Mouse (Mus musculus) neural tube, embryonic 14.5 days (tissue): ENCODE results near the gene Zfp385c. TPM values are rescaled to one million over a fixed set of nuclear protein-coding genes. Genes with fewer than 3 reads are reported as not detected.
"Not testable (repeated sequence)": the region's sequence is repeated elsewhere in the genome, so short reads cannot be mapped to it uniquely, and the experiment has no call there.

Experiments used
- ATAC-seq: fragments of 200-750 bp; cut with Nextera tagmentation; 2 replicates; pipeline ENCODE4 v1.8.0; 2017; ENCODE audit warnings: low read depth, mild to moderate bottlenecking, moderate TSS enrichment, moderate library complexity
- H3K27ac ChIP-seq: fragments of 300-500 bp; sonication (generic); 2 replicates; pipeline ENCODE4 v1.5.1; 2014; ENCODE audit warnings: low read depth, mild to moderate bottlenecking, control low read depth, low read length, moderate library complexity, mixed read lengths
- H3K27me3 ChIP-seq: fragments of 300-500 bp; sonication (generic); 2 replicates; pipeline ENCODE4 v1.6.1; 2014; ENCODE audit warnings: low read length; ENCODE audit not compliant: control insufficient read depth, insufficient read depth
- H3K36me3 ChIP-seq: fragments of 300-500 bp; sonication (generic); 2 replicates; pipeline ENCODE4 v1.6.1; 2014; ENCODE audit warnings: low read length, mixed read lengths; ENCODE audit not compliant: control insufficient read depth, insufficient read depth
- H3K4me1 ChIP-seq: fragments of 300-500 bp; sonication (generic); 2 replicates; pipeline ENCODE4 v1.6.1; 2014; ENCODE audit warnings: low read length; ENCODE audit not compliant: control insufficient read depth, insufficient read depth
- H3K4me2 ChIP-seq: fragments of 300-500 bp; sonication (generic); 2 replicates; pipeline ENCODE4 v1.6.1; 2014; ENCODE audit warnings: mild to moderate bottlenecking, low read depth, low read length, control low read depth
- H3K4me3 ChIP-seq: fragments of 300-500 bp; sonication (generic); 2 replicates; pipeline ENCODE4 v1.5.1; 2014; ENCODE audit warnings: low read depth, low read length, control low read depth, mixed read lengths
- H3K9ac ChIP-seq: fragments of 300-500 bp; sonication (generic); replicated peaks from 2 replicates; pipeline ENCODE4 v1.6.1; 2014; ENCODE audit warnings: low read depth, mild to moderate bottlenecking, control low read depth, low read length, mixed read lengths
- H3K9me3 ChIP-seq: fragments of 300-500 bp; sonication (generic); 2 replicates; pipeline ENCODE4 v1.6.1; 2016; ENCODE audit warnings: low read length; ENCODE audit not compliant: control insufficient read depth
- WGBS: fragments of 180-500 bp; shearing (Covaris S2); extraction: QIAGEN DNeasy Blood & Tissue Kit; methylation state at CpG from one replicate; pipeline ENCODE4 v1.1.7; 2014; 5-methylcytosine and 5-hydroxymethylcytosine counted together
- polyA plus RNA-seq: library from polyadenylated mRNA; unstranded; fragments of >200 nt; fragmentation: Nextera tagmentation; extraction: Ambion mirVana; gene quantifications from 2 replicates; pipeline ENCODE4 v1.2.1, GENCODE M21; 2014

The Zfp385c gene
- polyA plus RNA-seq, 1 experiment from 2014 or later = 0.50 TPM

DNA sequence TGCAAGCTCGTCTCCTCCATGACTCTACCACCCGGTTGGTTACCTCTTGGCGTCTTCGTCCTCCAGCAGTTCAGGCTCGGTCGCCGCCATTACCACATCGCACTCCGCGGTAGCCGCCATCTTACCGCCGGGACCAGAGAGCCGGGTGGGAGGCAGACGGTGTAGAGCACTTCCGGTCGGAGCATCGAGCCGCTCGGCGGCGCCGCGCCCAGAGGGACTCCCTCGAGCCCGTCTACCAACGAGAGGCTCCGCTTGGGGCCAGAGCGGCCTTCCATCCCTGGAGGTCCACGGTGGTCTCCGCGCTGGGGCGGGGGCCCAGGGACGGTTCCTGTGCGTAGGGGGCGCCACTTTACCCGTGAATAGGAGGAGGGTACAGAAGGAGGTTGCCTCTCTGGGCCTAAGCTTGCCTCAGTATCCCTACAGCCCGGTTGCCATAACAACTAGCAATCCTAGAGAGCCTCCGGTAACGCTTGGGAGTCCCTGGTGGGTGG, 72.7 kb downstream of the Zfp385c start:
- H3K27ac ChIP-seq = peak overlapping the region; percentile 97
- under 1% methylated on average over 40 of the region's 40 CpGs for WGBS
- ATAC-seq = peak; percentile 96
- no peaks in the 10 kb centered on the region for H3K27me3 ChIP-seq
- peak overlapping the region; percentile 63 for H3K4me2 ChIP-seq
- no peaks in the 10 kb centered on the region for H3K36me3 ChIP-seq
- peak overlapping the region; percentile 78 for H3K4me3 ChIP-seq
- H3K4me1 ChIP-seq = peaks cover 23% of the 10 kb centered on the region
- H3K9ac ChIP-seq = peak overlapping the region; percentile 93
- H3K9me3 ChIP-seq = no peaks in the 10 kb centered on the region

DNA sequence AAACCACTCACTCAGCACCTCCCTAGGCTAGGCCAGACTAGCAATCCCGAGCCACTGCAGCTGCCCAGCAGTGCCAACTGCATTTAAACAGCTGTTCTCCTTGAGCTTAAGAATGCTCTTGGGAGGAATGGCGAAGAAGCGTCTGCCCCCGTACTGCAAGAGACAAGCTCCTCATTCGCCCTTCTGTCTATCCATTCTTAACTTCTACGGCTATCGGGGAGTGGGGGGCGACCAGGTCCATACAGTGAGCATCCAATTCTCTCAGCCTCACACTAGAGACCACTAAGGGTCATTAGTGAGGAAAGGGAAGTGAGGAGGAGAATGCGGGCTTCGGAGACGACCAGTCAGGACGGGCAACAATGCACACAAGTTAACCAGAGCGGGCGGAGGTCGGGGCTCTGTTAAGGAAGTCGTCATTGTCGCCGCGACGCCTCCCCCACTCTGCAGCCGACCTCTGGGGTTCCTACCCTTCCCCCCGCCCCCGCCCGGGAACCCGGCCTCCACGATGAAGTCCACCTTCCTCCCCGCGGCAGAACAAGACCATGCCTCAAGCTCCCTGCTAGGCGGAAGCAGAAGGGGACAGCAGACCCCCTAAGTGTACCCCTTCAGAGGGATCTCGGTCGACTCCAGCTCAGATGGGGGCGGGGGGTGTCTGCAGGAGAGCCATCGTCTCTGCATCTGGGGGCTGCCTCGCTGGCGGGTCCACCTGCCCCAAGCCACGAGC, 73.3 kb downstream of the Zfp385c start, which contains the start of gene Nkiras2:
TSS of gene Nkiras2 (plus strand) at position 484 of the 724 bp plus-strand sequence.
- peak; percentile 55 for ATAC-seq

DNA sequence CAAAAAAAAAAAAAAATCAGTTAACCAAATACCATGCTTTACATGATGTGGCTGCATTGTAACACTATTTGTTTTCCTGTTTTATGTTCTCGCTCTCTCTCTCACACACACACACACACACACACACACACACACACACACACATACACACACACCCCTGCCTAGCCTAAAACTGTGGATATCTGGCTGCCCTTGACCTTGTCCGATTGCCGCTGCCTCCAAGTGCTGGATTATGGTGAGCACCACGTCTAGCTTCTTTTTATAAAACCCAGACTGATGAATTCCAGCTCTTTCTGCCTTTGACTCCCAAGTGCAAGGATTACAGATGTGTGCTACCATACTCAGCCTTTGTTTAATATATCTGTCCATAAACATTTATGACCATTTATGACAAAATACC, 74.8 kb downstream of the Zfp385c start:
- Histone ChIP-seq H3K27ac (no peak overlapping the region), H3K27me3 (no peaks in the 10 kb centered on the region), H3K9me3 (no peaks in the 10 kb centered on the region), H3K4me3 (no peak overlapping the region), H3K36me3 (no peaks in the 10 kb centered on the region), H3K4me2 (peak overlapping the region; percentile 63; the same call in 1 of the 2 replicates), H3K4me1 (peaks cover 11% of the 10 kb centered on the region), H3K9ac (no peak overlapping the region)
- ATAC-seq = no peak
- WGBS = 96% methylated on average over 4 of the region's 4 CpGs

More for the DNA sequence above, 73.3 kb downstream of the Zfp385c start, which contains the start of gene Nkiras2:
- Histone ChIP-seq H3K4me2 (peak within 1 kb of the TSS; percentile 63), H3K9me3 (no peaks in the 10 kb centered on the region), H3K9ac (peak within 1 kb of the TSS; percentile 93), H3K27me3 (no peaks in the 10 kb centered on the region), H3K4me1 (peaks cover 17% of the 10 kb centered on the region), H3K27ac (peak within 1 kb of the TSS; percentile 97), H3K4me3 (peak within 1 kb of the TSS; percentile 78), H3K36me3 (no peaks in the 10 kb centered on the region)
- 2% methylated on average over 36 of the region's 36 CpGs for WGBS

DNA sequence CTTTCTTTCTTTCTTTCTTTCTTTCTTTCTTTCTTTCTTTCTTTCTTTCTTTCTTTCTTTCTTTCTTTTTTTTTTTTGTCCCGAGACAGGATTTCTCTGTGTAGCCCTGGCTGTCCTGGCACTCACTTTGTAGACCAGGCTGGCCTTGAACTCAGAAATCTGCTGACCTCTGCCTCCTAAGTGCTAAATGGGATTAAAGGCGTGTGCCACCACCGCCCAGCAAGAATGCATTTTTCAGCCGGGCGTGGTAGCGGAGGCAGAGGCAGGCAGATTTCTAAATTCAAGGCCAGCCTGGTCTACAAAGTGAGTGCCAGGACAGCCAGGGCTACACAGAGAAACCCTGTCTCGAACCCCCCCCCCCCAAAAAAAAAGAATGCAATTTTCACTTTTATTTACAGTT, 75.4 kb downstream of the Zfp385c start:
- 93% methylated on average over 7 of the region's 7 CpGs for WGBS
- H3K4me2 ChIP-seq, H3K9ac ChIP-seq, H3K27ac ChIP-seq, ATAC-seq, H3K27me3 ChIP-seq, H3K9me3 ChIP-seq, H3K4me3 ChIP-seq, H3K36me3 ChIP-seq: not testable (repeated sequence)
- H3K4me1 ChIP-seq = peaks cover 11% of the 10 kb centered on the region

DNA sequence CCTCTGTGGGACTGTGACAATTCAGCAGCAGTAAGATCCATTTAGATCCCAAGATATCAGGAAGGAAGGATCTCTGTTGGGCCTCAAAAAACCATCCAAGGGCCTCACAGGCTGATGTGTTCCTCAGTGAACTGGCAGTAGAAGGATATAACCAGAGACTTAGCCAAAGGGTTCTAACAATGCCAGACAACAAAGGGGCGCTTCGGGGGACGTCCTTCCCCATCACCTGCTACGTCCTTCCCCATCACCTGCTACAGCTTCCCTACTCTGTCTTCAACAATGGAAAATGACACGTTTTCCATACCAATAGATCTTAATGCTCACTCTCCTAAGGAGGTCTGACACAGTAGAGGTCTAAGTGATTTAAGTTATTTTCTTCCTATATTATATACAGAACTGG, 75.9 kb downstream of the Zfp385c start:
- Histone ChIP-seq H3K9ac (no peak overlapping the region), H3K36me3 (no peaks in the 10 kb centered on the region), H3K27me3 (no peaks in the 10 kb centered on the region), H3K9me3 (no peaks in the 10 kb centered on the region), H3K4me2 (no peak overlapping the region), H3K4me1 (peaks cover 11% of the 10 kb centered on the region), H3K4me3 (no peak overlapping the region), H3K27ac (no peak overlapping the region)
- no peak for ATAC-seq
- WGBS = 85% methylated on average over 5 of the region's 5 CpGs

DNA sequence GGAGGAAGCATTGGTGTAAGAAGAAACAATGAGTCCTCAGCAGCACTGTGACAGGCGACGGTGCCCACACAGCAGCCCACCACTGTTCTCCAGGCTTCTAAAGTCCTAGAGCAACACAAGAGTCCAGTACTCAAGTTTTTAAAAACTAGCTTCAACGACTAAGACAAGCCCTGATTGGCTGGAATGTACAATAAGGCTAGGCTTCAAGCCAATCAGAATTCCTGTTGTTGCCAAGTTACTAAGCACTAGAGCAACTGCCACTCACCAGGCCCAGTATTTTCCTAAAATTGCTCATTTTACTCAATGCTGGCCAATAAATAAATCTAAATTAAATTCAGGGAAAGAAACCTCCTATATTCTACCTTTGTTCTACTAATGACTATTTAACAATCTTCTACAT, 79.0 kb downstream of the Zfp385c start:
- Histone ChIP-seq H3K36me3 (no peaks in the 10 kb centered on the region), H3K27ac (no peak overlapping the region), H3K4me2 (no peak overlapping the region), H3K4me3 (no peak overlapping the region), H3K9me3 (no peaks in the 10 kb centered on the region), H3K4me1 (peaks cover 7% of the 10 kb centered on the region), H3K27me3 (no peaks in the 10 kb centered on the region), H3K9ac (no peak overlapping the region)
- no peak for ATAC-seq
- WGBS = 92% methylated on average over 3 of the region's 3 CpGs

DNA sequence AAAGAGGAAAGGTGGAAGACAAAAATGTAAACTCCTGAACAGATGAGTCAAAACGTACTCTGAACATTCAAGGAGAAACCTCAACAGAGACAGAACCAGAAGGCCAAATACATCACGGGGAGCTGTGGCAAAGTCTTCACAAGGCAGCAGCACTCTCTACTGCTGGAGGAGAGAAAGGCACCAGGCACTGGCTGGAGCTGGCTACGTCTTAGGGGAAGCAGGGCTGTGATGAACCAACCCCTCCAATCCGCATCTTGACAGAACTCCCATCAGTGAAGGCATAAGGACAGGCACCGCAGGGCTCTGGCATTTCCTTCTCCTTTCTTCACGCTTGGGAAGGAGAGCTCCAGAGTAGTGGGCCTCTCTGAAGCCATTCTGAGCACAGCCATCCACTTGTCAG, 80.6 kb downstream of the Zfp385c start:
- Histone ChIP-seq H3K9ac (no peak overlapping the region), H3K9me3 (no peaks in the 10 kb centered on the region), H3K4me2 (no peak overlapping the region), H3K27me3 (no peaks in the 10 kb centered on the region), H3K4me3 (no peak overlapping the region), H3K36me3 (no peaks in the 10 kb centered on the region), H3K27ac (no peak overlapping the region), H3K4me1 (no peaks in the 10 kb centered on the region; the same call in 1 of the 2 replicates)
- WGBS = 94% methylated on average over 6 of the region's 6 CpGs
- no peak for ATAC-seq

DNA sequence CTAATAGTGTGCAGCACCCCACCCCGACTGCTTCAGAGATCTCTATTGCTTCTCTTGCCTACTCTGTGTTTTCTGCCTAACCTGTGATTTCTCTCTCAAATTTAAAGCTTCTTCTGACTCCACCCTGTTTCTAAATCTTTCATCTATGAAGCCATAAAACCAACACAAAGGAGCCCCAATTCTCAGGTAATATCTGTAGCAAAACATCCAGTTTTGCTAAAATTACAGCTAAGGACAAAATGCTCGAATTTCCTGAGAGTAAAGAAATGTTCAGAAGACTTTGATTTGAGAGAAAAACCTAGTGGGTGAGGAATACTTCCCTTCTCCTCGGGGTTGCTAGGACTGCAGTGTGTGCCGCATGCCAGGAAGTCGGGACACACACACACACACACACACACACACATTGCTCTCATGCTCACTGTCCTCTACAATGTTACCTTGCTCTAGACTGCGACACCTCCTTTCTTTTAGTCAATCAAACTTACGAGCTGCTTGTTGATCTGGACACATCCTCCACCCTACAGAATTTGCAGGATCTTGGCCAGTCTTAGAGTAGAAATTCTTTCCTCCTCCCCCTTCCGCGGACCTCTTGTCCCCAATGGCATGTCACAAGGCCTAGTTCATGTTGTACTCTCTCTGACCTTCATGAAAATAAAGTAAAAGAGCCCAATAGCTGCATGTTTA, 82.1 kb downstream of the Zfp385c start:
- WGBS = 80% methylated on average over 9 of the region's 9 CpGs
- H3K4me2 ChIP-seq = no peak overlapping the region
- no peaks in the 10 kb centered on the region for H3K9me3 ChIP-seq
- H3K4me3 ChIP-seq = no peak overlapping the region
- no peak overlapping the region for H3K27ac ChIP-seq
- no peaks in the 10 kb centered on the region for H3K36me3 ChIP-seq
- no peak for ATAC-seq
- H3K27me3 ChIP-seq = no peaks in the 10 kb centered on the region
- no peak overlapping the region for H3K9ac ChIP-seq
- H3K4me1 ChIP-seq = no peaks in the 10 kb centered on the region; the same call in 1 of the 2 replicates
